Mouse (Mus musculus): ENCODE data around the gene Adamts18. TPM values are rescaled to one million over a fixed set of nuclear protein-coding genes. Genes with fewer than 3 reads are reported as not detected.

Adamts18 gene
- not detected for polyA plus RNA-seq (2017; shearing (Covaris generic))

DNA sequence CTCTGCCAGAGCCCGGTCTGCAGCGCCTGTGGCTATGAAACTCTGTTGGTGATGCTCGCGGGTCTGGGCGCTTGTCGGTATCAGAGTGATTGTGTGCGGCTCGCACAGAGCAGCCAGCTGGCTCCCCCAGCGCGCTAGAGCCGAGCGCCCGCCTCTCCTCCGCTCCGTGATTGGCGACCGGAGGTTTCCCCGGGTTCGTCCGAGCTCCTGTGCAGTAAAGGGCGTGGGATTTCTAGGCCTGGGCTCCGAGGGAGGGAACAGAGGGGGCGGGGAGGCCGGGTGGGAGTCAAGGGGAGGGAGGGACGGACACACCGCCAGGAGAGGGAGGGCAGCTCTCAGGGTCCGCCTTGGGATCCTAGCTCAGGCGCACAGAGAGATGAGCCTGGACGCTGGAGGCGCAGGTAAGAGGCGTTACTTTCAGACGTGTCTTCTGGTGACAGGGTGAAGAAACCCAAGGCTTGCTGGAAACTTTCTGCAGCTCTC lies at the start of gene Adamts18:
Adamts18 (minus strand) TSS at position 86 of the 483 bp plus-strand sequence.

Other genes with a start within 250 kb of the Adamts18 start
- gene Mon1b, start 213.2 kb downstream of the Adamts18 start, polyA plus RNA-seq (2017; shearing (Covaris generic)): 44.4 TPM
- not detected for gene Syce1l, start 205.5 kb downstream of the Adamts18 start, polyA plus RNA-seq (2017; shearing (Covaris generic))